Mouse (Mus musculus) embryonic facial prominence, embryonic 12.5 days (tissue): Measurements from ENCODE around the gene Cep128. TPM values are rescaled to one million over a fixed set of nuclear protein-coding genes. Genes with fewer than 3 reads are reported as not detected.

Source experiments
- ATAC-seq: fragments of 200-750 bp; cut with Nextera tagmentation; 2 replicates; pipeline ENCODE4 v1.8.0; 2017; ENCODE audit not compliant: insufficient number of reproducible peaks, insufficient read depth, low FRiP score, low TSS enrichment
- H3K27ac ChIP-seq: fragments of 300-500 bp; sonication (generic); 2 replicates; pipeline ENCODE4 v1.5.1; 2016; ENCODE audit warnings: mild to moderate bottlenecking
- H3K27me3 ChIP-seq: fragments of 300-500 bp; sonication (generic); 2 replicates; pipeline ENCODE4 v1.6.1; 2016; ENCODE audit warnings: mild to moderate bottlenecking, moderate library complexity
- H3K36me3 ChIP-seq: fragments of 300-500 bp; sonication (generic); 2 replicates; pipeline ENCODE4 v1.6.1; 2016; ENCODE audit warnings: mild to moderate bottlenecking
- H3K4me1 ChIP-seq: fragments of 300-500 bp; sonication (generic); 2 replicates; pipeline ENCODE4 v1.6.1; 2016
- H3K4me2 ChIP-seq: fragments of 300-500 bp; sonication (generic); replicated peaks from 2 replicates; pipeline ENCODE4 v1.6.1; 2016; ENCODE audit warnings: mild to moderate bottlenecking, moderate library complexity
- H3K4me3 ChIP-seq: fragments of 300-500 bp; sonication (generic); 2 replicates; pipeline ENCODE4 v1.5.1; 2016; ENCODE audit warnings: mild to moderate bottlenecking
- H3K9ac ChIP-seq: fragments of 300-500 bp; sonication (generic); 2 replicates; pipeline ENCODE4 v1.6.1; 2016; ENCODE audit warnings: mild to moderate bottlenecking, moderate library complexity
- H3K9me3 ChIP-seq: fragments of 300-500 bp; sonication (generic); 2 replicates; pipeline ENCODE4 v1.6.1; 2016; ENCODE audit warnings: mild to moderate bottlenecking, moderate library complexity
- WGBS: fragments of 180-500 bp; shearing (Covaris S2); methylation state at CpG from one replicate; pipeline ENCODE4 v1.1.7; 2016; 5-methylcytosine and 5-hydroxymethylcytosine counted together
- polyA plus RNA-seq: library from polyadenylated mRNA; unstranded; fragments of >200 nt; fragmentation: Nextera tagmentation; extraction: Ambion mirVana; gene quantifications from 2 replicates; pipeline ENCODE4 v1.2.1, GENCODE M21; 2016

Cep128 gene
- polyA plus RNA-seq, 1 experiment from 2014 or later = 9.3 TPM

DNA sequence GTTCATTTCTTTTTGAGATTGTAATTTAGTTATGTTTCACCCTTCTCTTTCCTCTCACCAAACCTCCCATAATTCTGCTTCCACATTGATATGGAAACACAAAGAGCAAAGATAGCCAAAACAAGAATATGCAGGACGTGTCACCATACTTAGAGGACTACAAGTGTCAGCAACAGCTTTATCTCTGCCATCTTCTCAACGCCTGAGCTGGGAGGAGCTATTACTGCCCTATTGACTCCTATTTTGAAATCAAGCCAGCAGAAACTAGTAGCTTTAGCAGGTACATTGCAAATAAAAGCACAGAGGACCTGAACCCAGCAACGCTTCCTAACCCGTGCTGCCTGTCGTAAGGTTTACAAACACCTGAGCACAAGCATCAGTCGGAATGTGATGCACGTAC lies 127.9 kb downstream of the Cep128 start:
- Histone ChIP-seq H3K36me3 (no peaks in the 10 kb centered on the region), H3K4me1 (no peaks in the 10 kb centered on the region), H3K27ac (no peak overlapping the region), H3K9me3 (no peaks in the 10 kb centered on the region), H3K4me2 (no peak overlapping the region), H3K27me3 (no peaks in the 10 kb centered on the region), H3K4me3 (no peak overlapping the region), H3K9ac (no peak overlapping the region)
- 91% methylated on average over 7 of the region's 7 CpGs for WGBS
- no peak for ATAC-seq

DNA sequence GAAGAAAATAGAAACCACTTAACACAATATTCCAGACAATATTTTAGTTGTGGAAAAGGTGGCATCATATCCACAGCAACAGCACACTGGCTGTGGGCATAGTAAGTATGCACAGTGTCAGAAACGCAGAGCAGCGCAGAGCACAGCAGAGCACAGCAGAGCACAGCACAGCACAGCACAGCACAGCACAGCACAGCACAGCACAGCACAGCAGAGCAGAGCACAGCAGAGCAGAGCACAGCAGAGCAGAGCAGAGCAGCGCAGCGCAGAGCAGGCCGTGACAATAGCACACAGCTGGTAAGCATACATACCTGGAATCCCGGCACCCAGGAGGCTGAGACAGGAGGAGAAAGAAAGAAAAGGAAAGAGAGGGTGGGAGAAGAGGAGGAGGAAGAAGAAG lies 129.4 kb downstream of the Cep128 start:
- H3K4me1 ChIP-seq = no peaks in the 10 kb centered on the region
- 91% methylated on average over 6 of the region's 6 CpGs for WGBS
- no peaks in the 10 kb centered on the region for H3K27me3 ChIP-seq
- no peak overlapping the region for H3K4me3 ChIP-seq
- H3K4me2 ChIP-seq = no peak overlapping the region
- no peak overlapping the region for H3K27ac ChIP-seq
- no peak for ATAC-seq
- no peaks in the 10 kb centered on the region for H3K36me3 ChIP-seq
- no peaks in the 10 kb centered on the region for H3K9me3 ChIP-seq
- no peak overlapping the region for H3K9ac ChIP-seq

DNA sequence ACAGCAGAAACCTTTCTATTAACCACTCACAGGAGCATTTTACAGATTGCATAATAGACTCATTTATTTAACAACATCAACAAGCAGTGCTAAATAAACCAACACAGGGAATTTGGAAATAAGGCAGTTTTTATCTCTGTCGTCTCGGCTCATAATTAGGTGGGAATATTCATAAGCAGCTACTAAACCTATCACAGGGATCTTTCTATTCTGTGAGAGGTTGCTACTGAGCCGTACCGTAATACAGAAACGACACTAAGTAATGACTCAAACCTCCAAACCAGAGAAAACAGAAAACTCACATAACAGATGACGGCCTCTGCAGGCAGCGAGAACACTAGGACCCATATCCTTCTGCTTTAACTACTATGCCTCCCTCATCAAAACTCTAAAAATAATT lies 163.6 kb downstream of the Cep128 start:
- no peaks in the 10 kb centered on the region for H3K36me3 ChIP-seq
- no peak for ATAC-seq
- WGBS = 93% methylated on average over 7 of the region's 7 CpGs
- no peak overlapping the region for H3K9ac ChIP-seq
- no peak overlapping the region for H3K27ac ChIP-seq
- H3K27me3 ChIP-seq = no peaks in the 10 kb centered on the region
- no peaks in the 10 kb centered on the region for H3K4me1 ChIP-seq
- no peaks in the 10 kb centered on the region for H3K9me3 ChIP-seq
- H3K4me3 ChIP-seq = no peak overlapping the region
- no peak overlapping the region for H3K4me2 ChIP-seq

DNA sequence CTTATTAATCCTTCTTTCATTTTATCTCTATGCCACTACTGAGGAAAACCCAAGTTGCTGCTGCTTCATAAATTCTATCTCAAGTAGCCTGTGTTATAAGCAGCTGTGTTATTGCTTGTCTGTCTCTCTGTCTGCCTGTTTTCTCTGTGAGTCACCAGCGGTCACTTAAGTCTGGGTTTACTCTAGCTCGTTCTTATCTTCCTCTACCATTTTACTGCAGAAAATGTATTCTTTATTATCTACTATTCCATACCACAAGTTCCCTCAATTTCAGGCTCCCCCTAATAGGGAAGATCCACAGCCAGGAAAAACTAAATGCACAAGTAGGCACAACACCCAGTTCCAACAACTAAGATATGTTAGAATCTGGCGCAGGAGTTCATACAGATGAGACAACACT lies 178.7 kb downstream of the Cep128 start:
- Histone ChIP-seq H3K36me3 (no peaks in the 10 kb centered on the region), H3K27ac (no peak overlapping the region), H3K9ac (no peak overlapping the region), H3K4me1 (no peaks in the 10 kb centered on the region), H3K4me2 (no peak overlapping the region), H3K9me3 (0 out of 2 replicates have a peak, but pooled peaks cover 3% of the 10 kb centered on the region), H3K4me3 (no peak overlapping the region), H3K27me3 (no peaks in the 10 kb centered on the region)
- WGBS = 87% methylated on average over 3 of the region's 3 CpGs
- no peak for ATAC-seq

DNA sequence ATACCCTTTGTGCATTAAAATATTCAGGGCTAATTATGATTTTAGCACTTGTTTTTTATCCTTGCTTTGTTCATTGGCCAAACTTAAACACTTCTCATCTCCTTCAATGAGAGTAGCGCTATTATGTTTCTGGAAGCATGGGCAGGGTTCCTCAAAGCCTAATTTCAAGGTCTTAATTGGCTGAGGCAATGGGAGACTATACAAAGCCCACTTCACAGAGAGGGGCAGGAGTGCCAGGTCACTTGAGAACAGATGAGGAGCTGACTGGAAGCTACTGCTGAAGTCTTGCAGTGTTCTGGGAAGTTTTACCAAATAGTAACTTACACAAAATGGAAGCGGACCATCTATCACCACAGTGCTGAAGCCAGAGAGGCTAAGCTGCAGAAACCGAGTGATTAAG lies 179.9 kb downstream of the Cep128 start:
- Histone ChIP-seq H3K27ac (no peak overlapping the region), H3K36me3 (no peaks in the 10 kb centered on the region), H3K27me3 (no peaks in the 10 kb centered on the region), H3K4me2 (no peak overlapping the region), H3K9ac (no peak overlapping the region), H3K4me3 (no peak overlapping the region), H3K4me1 (no peaks in the 10 kb centered on the region), H3K9me3 (0 out of 2 replicates have a peak, but pooled peaks cover 3% of the 10 kb centered on the region)
- no peak for ATAC-seq
- 83% methylated on average over 3 of the region's 3 CpGs for WGBS

DNA sequence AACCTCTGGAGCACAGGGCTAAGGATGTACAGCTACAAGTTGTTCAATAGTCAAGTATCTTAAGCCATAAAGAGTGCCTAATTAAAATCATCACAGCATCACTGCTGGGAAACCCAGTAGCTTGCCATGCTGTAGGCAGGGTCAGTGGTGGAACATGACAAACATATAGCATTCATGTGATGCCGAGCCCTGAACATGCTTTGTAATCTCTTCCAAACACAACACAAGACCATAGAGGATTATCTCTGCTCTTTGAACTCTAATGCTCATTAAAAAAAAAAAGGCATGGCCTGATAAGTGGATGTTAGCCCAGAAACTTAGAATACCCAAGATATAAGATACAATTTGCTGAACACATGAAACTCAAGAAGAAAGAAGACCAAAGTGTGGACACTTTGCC lies 181.7 kb downstream of the Cep128 start:
- Histone ChIP-seq H3K4me1 (no peaks in the 10 kb centered on the region), H3K27ac (no peak overlapping the region), H3K9ac (no peak overlapping the region), H3K4me2 (no peak overlapping the region), H3K4me3 (no peak overlapping the region), H3K9me3 (no peaks in the 10 kb centered on the region), H3K36me3 (no peaks in the 10 kb centered on the region), H3K27me3 (no peaks in the 10 kb centered on the region)
- ATAC-seq = no peak
- WGBS = 89% methylated on average over 1 of the region's 1 CpGs

DNA sequence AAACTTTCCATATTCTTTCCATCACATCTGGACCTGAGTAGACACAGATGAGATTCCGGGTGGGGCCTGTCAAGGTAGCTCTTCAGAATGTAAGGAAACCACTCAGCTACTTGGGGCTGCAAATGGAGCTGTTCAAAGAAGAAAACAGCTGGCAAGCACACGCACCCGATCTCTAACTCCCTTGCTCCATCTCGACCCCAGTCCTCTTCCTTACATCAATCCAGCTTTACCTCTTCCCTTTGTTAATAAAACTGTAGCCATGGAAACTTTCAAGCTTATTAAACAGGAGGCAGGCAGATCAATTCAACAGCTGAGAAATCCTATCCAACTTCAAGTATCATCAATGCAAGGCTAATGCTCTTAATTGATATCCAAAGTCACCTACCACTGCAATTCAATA lies 195.1 kb downstream of the Cep128 start:
- 36% methylated on average over 4 of the region's 4 CpGs for WGBS
- ATAC-seq = no peak

DNA sequence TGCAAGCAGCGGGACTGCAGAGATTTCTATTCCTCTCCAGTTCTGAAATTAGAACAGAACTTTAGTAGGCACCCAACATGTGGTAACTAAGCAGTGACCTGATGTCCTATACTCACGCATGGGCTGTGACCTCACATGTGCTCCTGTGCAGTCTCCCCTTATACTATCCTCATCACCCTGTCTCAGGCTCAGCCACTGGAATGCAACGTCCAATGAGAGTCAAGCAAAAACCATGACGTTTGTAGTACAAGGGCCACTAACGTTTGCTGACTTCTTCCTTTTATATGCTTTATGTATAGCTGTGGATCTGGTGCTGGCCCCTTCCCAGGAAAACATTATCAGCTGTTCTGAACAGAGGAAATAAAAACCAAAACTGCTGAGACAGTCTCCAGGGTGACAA lies 198.6 kb downstream of the Cep128 start:
- H3K4me2 ChIP-seq = no peak overlapping the region
- H3K27ac ChIP-seq = no peak overlapping the region
- ATAC-seq = no peak
- H3K4me3 ChIP-seq = no peak overlapping the region
- no peaks in the 10 kb centered on the region for H3K36me3 ChIP-seq
- no peak overlapping the region for H3K9ac ChIP-seq
- WGBS = 67% methylated on average over 5 of the region's 5 CpGs
- no peaks in the 10 kb centered on the region for H3K27me3 ChIP-seq
- H3K4me1 ChIP-seq = no peaks in the 10 kb centered on the region
- H3K9me3 ChIP-seq = no peaks in the 10 kb centered on the region

More for the DNA sequence above, 195.1 kb downstream of the Cep128 start:
- Histone ChIP-seq H3K27me3 (no peaks in the 10 kb centered on the region), H3K9ac (no peak overlapping the region), H3K4me2 (no peak overlapping the region), H3K36me3 (no peaks in the 10 kb centered on the region), H3K4me3 (no peak overlapping the region), H3K4me1 (no peaks in the 10 kb centered on the region), H3K27ac (no peak overlapping the region), H3K9me3 (no peaks in the 10 kb centered on the region)

DNA sequence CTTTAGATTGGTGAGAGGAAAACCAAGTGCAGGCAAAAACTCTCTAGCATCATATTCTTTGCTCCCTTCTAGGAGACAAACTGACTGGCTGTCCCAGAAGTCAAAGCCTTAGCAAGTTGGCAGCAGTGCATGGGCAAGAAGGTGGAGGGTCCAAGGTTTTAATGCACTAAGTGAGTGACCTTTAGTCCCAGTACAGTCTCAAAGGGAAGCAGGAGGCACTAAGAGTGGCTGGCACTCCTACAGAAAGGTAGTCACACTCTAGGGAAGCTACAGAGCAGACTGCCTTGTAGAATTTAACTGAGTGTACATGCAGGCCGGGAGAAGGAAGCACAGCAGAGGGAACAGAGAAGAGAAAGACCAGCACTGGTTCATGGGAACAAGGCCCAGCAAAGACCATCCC lies 199.6 kb downstream of the Cep128 start:
- no peaks in the 10 kb centered on the region for H3K27me3 ChIP-seq
- H3K4me1 ChIP-seq = no peaks in the 10 kb centered on the region
- WGBS = 86% methylated on average over 1 of the region's 1 CpGs
- H3K4me2 ChIP-seq = no peak overlapping the region
- H3K36me3 ChIP-seq = no peaks in the 10 kb centered on the region
- H3K27ac ChIP-seq = no peak overlapping the region
- no peaks in the 10 kb centered on the region for H3K9me3 ChIP-seq
- H3K9ac ChIP-seq = no peak overlapping the region
- ATAC-seq = no peak
- H3K4me3 ChIP-seq = no peak overlapping the region

DNA sequence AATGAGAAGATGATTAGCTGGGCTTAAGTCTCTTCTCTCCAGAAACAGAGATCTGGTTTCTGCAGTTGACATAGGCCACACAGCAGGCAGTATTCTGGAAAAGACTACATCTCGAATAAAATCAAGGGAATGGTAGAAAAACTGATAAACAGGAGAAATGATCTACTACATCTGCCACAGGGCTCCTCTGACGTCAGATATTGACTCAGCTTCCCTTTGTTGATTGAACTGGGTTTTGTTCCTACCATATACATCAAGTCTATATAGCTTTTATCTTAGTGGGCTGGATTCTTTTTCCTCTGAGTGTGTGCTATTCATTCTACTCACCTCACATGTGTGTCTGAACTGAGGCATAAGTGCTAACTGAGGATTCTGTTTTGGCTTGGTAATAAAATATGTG lies 200.3 kb downstream of the Cep128 start:
- Histone ChIP-seq H3K4me1 (no peaks in the 10 kb centered on the region), H3K9me3 (no peaks in the 10 kb centered on the region), H3K9ac (no peak overlapping the region), H3K27me3 (no peaks in the 10 kb centered on the region), H3K36me3 (no peaks in the 10 kb centered on the region), H3K27ac (no peak overlapping the region), H3K4me3 (no peak overlapping the region), H3K4me2 (no peak overlapping the region)
- ATAC-seq = no peak
- 66% methylated on average over 2 of the region's 2 CpGs for WGBS

DNA sequence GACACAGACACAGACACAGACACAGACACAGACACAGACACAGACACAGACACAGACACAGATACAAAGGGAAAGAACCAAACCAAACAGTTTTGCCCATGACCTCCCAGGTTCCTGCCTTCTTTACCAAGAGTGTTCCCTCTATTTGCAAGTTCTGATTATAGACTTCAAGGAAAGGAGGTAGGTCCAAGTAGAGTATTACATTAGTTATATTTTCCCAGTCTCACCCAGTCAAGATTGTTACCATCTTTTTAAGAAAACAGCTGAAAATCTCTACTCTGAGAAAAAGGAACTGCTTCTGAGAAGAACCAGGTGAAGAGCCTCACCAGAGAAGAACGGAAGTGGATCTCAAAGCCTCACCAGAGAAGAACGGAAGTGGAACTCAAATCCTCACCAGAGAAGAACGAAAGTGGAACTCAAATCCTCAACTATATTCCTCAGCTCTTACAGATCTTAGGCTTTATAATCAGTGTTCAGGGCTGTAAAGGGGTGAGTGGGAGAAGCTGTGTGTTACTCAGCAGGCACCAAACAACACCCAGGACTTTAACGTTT lies 200.8 kb downstream of the Cep128 start:
- no peak for ATAC-seq

DNA sequence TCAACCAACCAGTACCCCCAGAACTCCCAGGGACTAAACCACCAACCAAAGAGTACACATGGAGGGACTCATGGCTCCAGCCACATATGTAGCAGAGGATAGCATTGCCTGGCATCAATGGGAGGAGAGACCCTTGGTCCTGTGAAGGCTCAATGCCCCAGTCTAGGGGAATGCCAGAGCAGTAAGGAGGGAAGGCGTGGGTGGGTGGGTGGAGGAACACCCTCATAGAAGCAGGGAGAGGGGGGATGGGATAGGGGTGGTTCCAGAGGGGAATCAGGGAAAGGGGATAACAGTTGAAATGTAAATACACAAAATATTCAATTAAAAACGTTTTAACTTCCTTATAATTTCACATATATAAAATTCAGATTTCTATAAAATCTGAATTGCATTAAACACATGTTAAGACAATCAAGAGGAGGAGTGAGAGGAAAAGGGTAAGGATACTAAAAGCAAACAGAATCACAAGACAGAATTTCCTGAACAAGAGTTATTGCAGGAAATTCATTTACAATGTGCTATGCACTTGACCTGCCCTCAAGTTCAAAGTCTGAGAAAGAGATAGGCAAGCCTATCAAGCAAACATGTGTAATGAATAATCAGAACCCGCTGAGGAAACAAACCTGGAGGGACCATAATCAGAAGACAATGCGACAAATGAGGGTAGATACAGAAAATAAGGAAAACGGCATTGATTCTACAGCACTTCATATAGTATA lies 207.2 kb downstream of the Cep128 start:
- H3K4me3 ChIP-seq = no peak overlapping the region
- H3K9me3 ChIP-seq = no peaks in the 10 kb centered on the region
- no peak overlapping the region for H3K9ac ChIP-seq
- no peaks in the 10 kb centered on the region for H3K36me3 ChIP-seq
- no peak overlapping the region for H3K27ac ChIP-seq
- H3K4me2 ChIP-seq = no peak overlapping the region
- 75% methylated on average over 5 of the region's 5 CpGs for WGBS
- no peaks in the 10 kb centered on the region for H3K4me1 ChIP-seq
- no peaks in the 10 kb centered on the region for H3K27me3 ChIP-seq
- no peak for ATAC-seq

More for the DNA sequence above, 200.8 kb downstream of the Cep128 start:
- Histone ChIP-seq H3K4me2 (no peak overlapping the region), H3K4me3 (no peak overlapping the region), H3K9ac (no peak overlapping the region), H3K27me3 (no peaks in the 10 kb centered on the region), H3K27ac (no peak overlapping the region), H3K9me3 (no peaks in the 10 kb centered on the region), H3K36me3 (no peaks in the 10 kb centered on the region), H3K4me1 (no peaks in the 10 kb centered on the region)
- 83% methylated on average over 4 of the region's 4 CpGs for WGBS
